Mouse (Mus musculus) thymus, adult 2 months (tissue): Measurements from ENCODE around the gene Zfp987.
"Not testable (repeated sequence)": the region's sequence is repeated elsewhere in the genome, so short reads cannot be mapped to it uniquely, and the experiment has no call there.

ENCODE experiments used
- CTCF ChIP-seq: fragments of 200-500 bp; IDR thresholded peaks from 2 replicates; pipeline ENCODE4 v1.5.1; 2012; ENCODE audit warnings: mild to moderate bottlenecking, control low read depth, low read length, moderate library complexity, borderline replicate concordance; ENCODE audit not compliant: control insufficient read depth, poor library complexity, insufficient read depth; ENCODE audit errors: extremely low read depth
- POLR2A ChIP-seq: fragments of 200-500 bp; IDR thresholded peaks from 2 replicates; pipeline ENCODE4 v1.6.1; 2012; ENCODE audit warnings: mild to moderate bottlenecking, low read length, control low read depth, moderate library complexity; ENCODE audit not compliant: control insufficient read depth, poor library complexity, insufficient read depth; ENCODE audit errors: extremely low read depth

DNA sequence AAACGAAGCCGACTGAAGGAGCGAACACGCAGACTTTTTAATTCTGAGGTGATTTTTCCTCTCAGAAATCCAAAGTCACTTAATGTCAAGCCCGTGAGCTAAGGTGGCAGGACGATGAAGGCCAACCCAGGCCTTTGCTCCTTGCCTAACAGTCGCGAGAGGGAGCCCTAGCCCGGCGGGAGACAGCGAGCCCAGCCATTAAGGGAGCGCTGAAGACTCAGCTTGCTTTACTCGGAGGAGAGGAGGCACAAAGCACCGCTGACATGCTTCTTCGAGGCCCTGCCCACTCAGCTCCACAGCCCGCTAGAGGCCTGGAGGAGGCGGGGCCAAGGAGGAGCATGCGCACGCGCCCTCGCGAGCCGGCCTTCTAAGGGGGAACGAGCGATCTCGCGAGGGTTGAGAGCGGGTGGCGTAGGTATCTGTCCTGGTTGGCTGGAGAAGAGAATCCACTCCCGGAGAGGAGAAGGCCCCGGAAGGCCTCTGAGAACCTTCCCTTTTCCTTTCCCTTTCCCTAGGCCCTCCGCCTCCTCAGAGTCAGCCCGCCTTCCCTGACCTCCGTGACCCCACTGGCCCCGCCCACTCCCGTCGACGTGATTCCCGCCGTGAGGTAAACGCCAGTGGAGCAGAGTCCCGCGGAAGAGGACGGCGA is 30.0 kb upstream of the Zfp987 start:
- not testable (repeated sequence) for TF ChIP-seq CTCF, POLR2A
